Mouse (Mus musculus): ENCODE data around the gene Col6a2. TPM values are rescaled to one million over a fixed set of nuclear protein-coding genes. Genes with fewer than 3 reads are reported as not detected.

The Col6a2 gene
- 19.5 and 22.7 TPM in 2 replicates for polyA plus RNA-seq (2012; rRNA removed)

DNA sequence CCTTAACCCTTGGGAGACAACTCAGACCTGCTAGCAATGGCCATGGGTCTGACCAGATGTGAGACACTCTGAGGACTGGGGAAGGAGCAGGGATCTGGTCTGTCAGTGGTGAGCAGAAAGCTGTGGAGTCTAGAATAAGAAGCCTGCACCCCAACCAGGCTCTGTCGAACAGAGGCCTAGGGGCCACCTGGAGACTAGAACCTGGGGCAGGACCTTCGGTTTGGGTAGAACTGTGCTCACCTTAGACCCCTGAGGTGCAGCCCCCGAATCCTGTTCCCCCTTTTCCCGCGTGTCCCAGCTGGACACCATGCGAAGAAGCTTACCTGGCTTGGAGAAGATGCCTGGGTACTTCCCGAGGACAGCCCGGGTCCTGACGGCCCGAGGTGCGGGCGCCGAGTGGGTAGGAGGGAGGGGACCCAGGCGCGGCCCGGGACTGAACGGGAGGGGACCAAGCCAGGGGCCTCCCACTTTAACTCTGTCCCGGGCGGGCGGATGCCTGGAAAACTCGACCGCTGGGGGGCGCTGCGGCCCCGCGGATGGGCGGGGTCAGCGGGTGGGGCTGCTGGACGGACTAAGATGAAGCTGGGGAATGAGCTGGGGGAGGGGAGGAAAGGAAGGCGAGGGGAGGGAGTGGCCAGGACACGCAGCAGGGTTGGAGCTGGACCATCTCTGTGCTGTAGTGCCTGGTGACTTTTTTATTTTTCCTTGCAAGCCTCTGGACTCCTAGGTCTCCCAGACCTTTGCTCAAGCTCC is at the start of gene Col6a2:
TSS of gene Col6a2 (minus strand) at position 703 of the 753 bp plus-strand sequence.
- Histone ChIP-seq H3K4me3 (ENCODE audit: insufficient read depth, low read length) (peak within 1 kb of the TSS; percentile 11; the same call in 1 of the 2 replicates), H3K27ac (ENCODE audit: insufficient read depth, low read length) (no peak within 1 kb of the TSS), H3K4me1 (ENCODE audit: control insufficient read depth, insufficient read depth, low read length) (no peaks in the 10 kb centered on the region)
- peak; percentile 32; the same call in 1 of the 2 replicates for TF ChIP-seq CTCF (IDR thresholded peaks at IDR 0.05; ENCODE audit: extremely low read depth, insufficient read depth, low read length)
- no peak for TF ChIP-seq POLR2A (IDR thresholded peaks at IDR 0.05; ENCODE audit: extremely low read depth, insufficient read depth, low read length)

DNA sequence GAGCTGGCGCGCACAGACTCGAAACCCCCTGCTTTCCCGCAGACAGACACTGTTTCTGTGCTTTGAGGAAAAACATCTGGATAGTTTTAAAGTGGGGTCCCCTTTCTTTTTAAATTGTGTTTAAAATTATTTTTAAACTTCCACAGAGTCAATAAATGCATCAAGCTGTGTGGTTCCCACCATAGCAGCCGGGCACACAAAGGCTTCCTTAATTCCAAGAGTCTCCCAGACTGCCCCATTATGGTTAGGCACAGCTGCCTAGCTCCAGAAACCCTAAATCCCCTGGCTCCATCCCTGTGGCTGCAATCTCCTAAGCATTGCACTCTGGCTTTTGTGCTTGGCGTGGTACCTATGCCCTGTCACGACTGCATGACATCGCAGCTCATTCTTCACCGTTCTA is 48.5 kb upstream of the Col6a2 start:
- Histone ChIP-seq H3K4me3 (ENCODE audit: insufficient read depth, low read length) (no peak overlapping the region), H3K27ac (ENCODE audit: insufficient read depth, low read length) (no peak overlapping the region), H3K4me1 (ENCODE audit: control insufficient read depth, insufficient read depth, low read length) (no peaks in the 10 kb centered on the region)
- no peak for TF ChIP-seq POLR2A (IDR thresholded peaks at IDR 0.05; ENCODE audit: extremely low read depth, insufficient read depth, low read length)
- TF ChIP-seq CTCF (IDR thresholded peaks at IDR 0.05; ENCODE audit: extremely low read depth, insufficient read depth, low read length) = no peak

DNA sequence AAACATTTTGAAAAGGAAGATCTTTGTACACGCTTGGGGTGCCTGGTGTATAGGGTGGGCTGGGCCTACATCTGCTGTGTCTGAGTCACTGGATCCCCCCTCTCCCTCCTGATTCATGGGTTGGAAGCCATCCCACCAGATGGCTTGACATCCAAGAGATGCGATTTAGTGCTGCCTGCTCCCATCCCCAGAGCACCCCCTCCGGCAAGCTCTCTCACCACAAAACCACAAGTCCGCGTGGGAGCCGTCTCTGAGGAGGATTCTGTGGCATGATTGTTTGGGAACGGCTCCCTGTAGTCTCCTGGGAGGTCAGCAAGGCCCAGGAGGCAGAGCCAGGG is 45.5 kb upstream of the Col6a2 start:
- no peak overlapping the region for H3K27ac ChIP-seq (ENCODE audit: insufficient read depth, low read length)
- no peaks in the 10 kb centered on the region for H3K4me1 ChIP-seq (ENCODE audit: control insufficient read depth, insufficient read depth, low read length)
- TF ChIP-seq POLR2A (IDR thresholded peaks at IDR 0.05; ENCODE audit: extremely low read depth, insufficient read depth, low read length) (no peak), CTCF (IDR thresholded peaks at IDR 0.05; ENCODE audit: extremely low read depth, insufficient read depth, low read length) (no peak)
- H3K4me3 ChIP-seq (ENCODE audit: insufficient read depth, low read length) = no peak overlapping the region

DNA sequence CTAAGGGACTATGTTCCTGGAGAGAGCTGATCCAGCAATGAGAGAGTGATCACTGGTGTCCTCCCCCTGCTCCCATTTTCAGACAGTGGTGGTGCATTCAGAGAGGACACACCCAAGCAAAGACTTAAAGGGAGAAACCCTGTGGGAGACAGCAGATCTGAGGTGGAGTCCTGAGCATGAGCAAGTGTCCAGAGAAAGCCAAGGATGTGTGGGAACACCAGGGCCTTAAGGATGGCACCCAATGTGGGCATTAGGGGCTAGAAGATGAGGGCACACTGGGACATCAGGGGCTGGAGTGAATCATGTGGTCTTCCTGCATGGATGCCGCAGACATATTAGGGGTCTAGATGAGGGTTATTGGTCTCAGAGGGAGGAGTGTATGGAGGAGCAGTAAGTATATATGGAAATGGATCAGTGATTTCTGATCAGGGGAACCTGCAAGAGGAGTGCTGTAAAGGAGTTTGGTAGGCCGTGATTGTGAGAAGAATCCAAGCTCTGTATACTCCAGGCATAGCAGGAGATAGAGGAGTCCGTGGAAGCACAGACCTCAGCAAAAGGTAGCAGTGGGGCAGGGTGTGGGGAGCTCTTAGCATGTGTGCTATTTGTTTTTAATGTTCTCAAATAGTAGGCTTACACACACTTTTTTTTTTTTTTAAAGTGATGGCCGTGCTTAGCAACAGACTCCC is 45.0 kb upstream of the Col6a2 start:
- TF ChIP-seq CTCF (IDR thresholded peaks at IDR 0.05; ENCODE audit: extremely low read depth, insufficient read depth, low read length) (no peak), POLR2A (IDR thresholded peaks at IDR 0.05; ENCODE audit: extremely low read depth, insufficient read depth, low read length) (no peak)
- no peak overlapping the region for H3K4me3 ChIP-seq (ENCODE audit: insufficient read depth, low read length)
- H3K4me1 ChIP-seq (ENCODE audit: control insufficient read depth, insufficient read depth, low read length) = no peaks in the 10 kb centered on the region
- H3K27ac ChIP-seq (ENCODE audit: insufficient read depth, low read length) = no peak overlapping the region

DNA sequence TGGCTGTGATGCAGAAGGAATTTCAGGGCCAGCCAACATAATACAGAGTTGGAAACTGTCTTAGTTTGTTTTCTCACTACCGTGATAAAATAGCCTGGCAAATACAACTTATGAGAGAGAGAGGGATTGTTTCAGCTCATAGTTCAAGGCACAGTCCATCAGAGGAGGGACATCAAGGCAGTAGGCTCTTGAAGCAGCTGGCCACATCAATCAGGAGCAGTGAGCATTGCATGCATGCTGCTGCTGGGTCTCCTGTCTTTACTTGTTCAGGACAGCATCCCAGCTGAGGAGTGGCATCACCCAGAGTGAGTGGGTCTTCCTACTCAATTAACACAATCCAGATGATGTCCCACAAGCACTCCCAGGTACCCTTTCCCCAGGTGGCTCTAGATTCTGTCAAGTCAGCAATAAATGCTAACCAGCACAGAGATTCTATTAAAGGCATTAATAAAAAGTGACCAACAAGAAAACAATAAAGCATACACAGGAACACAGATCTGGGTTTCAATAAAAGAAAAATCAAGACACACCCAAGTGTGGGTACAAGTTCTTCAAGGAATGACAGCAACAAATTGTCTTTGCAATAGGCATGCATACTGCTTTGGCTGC is 43.9 kb upstream of the Col6a2 start:
- no peak overlapping the region for H3K4me3 ChIP-seq (ENCODE audit: insufficient read depth, low read length)
- no peak overlapping the region for H3K27ac ChIP-seq (ENCODE audit: insufficient read depth, low read length)
- TF ChIP-seq POLR2A (IDR thresholded peaks at IDR 0.05; ENCODE audit: extremely low read depth, insufficient read depth, low read length) = no peak
- no peak for TF ChIP-seq CTCF (IDR thresholded peaks at IDR 0.05; ENCODE audit: extremely low read depth, insufficient read depth, low read length)
- no peaks in the 10 kb centered on the region for H3K4me1 ChIP-seq (ENCODE audit: control insufficient read depth, insufficient read depth, low read length)

DNA sequence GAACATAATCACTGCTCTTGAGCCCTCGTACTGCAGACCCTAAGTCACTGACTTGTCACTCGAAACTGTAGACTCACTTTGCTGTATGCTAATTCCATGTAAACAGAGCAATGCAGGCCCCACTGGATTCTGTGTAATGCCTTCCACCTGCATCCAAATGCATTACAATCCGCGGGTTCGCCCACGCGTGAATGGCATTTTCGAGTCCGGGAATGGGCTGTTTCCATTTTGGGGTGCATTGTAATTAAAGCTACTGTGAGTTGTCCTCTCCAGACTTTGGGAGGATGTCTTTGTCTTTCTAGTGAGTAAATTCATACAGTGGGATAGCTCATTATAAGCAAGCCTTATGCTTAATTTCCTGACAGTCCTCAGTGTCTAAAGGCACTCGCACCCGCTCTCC is 42.1 kb upstream of the Col6a2 start:
- H3K4me3 ChIP-seq (ENCODE audit: insufficient read depth, low read length) = no peak overlapping the region
- no peaks in the 10 kb centered on the region for H3K4me1 ChIP-seq (ENCODE audit: control insufficient read depth, insufficient read depth, low read length)
- no peak overlapping the region for H3K27ac ChIP-seq (ENCODE audit: insufficient read depth, low read length)
- TF ChIP-seq POLR2A (IDR thresholded peaks at IDR 0.05; ENCODE audit: extremely low read depth, insufficient read depth, low read length) (no peak), CTCF (IDR thresholded peaks at IDR 0.05; ENCODE audit: extremely low read depth, insufficient read depth, low read length) (no peak)

DNA sequence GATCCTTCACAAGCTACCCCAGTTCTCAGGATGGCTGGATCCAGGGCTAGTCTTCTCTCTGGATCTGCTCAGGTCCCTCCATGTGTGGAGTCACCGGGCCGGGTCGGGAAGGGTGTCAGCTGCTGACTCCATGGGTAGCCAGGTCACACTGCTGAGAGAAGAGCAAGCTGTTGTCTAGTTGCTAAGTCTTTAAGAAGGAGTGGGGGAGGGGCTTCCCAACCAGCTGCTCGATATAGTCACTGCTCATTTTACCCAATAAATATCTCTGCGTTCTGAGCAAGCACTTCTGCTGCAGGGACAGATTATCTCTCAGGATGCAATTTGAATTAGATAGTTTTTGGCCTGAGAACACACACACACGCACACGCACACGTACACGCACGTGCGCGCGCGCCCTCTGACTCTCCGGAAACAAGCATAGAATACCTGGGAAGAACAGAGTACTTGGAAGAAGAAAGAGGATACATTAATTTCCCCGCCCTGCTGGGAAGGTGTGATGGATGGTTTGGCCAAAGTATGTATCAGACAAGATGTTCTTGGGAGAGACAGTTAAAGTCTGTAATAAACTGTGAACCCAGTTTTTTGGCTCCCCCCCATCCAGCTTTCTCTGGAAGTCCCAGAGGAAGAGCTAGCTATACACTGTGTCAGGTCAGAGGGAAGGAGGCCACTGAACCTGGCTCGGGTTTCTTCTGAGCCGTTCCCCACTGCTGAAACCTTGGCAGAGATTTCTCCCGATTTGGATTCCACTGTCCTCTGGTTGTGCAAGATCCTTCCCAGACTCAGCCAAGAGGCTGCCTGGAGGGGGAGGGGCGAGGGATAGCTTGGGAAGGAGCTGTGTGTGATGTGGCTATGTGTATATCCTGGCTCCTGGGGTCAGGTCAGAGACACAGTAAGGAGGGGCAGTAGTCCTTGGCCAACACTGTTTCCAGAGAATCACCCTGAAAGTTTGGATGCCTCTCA is 41.0 kb upstream of the Col6a2 start:
- Histone ChIP-seq H3K4me1 (ENCODE audit: control insufficient read depth, insufficient read depth, low read length) (no peaks in the 10 kb centered on the region), H3K4me3 (ENCODE audit: insufficient read depth, low read length) (no peak overlapping the region), H3K27ac (ENCODE audit: insufficient read depth, low read length) (no peak overlapping the region)
- TF ChIP-seq CTCF (IDR thresholded peaks at IDR 0.05; ENCODE audit: extremely low read depth, insufficient read depth, low read length) = no peak
- TF ChIP-seq POLR2A (IDR thresholded peaks at IDR 0.05; ENCODE audit: extremely low read depth, insufficient read depth, low read length) = no peak

DNA sequence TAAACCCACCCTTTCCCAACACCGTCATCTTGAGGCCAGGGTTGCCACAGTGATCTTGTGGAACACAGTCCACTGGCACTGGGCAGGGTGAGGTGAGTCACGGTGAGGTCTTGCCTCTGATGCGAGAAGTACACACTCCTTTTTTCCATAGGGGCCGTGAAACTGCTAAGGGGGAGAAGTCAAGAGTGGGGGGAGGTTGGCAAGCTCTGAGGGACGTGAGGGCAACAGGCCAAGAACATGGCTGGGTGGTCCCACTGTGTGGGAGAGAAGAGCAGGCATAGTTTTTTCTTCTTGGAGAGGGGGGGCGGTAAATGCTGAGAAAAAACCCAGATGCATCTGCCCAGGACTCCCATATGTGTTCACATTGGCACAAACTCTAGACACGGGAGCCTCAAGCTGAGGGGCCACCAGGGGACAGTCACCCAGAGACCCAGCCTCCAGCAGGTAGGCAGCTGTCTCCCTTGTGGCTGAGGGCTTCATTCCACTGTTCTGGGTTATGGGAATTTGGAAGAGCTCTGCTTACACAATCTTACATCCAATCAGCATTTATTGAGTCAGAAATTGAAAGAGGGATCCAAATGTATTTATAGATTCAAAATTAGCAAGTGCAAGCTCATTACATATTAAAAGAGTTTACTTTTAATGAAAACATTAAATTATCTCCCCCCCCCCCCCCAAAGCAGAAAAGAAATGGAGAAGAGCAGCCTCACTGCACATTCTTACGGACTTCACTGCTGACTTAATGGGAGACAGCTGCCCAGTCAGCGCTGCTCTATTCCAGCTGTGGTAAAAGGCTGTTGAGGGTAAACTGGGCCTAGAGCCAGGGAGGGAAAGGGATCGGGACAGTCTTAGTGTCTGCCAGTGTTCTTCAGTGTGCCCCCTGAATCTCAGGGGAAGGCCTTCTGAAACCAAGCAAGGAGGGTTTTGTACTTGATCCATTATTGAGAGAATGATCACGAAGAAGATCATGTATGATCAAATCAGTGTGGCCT is 30.2 kb upstream of the Col6a2 start:
- H3K27ac ChIP-seq (ENCODE audit: insufficient read depth, low read length) = no peak overlapping the region
- no peak for TF ChIP-seq POLR2A (IDR thresholded peaks at IDR 0.05; ENCODE audit: extremely low read depth, insufficient read depth, low read length)
- H3K4me1 ChIP-seq (ENCODE audit: control insufficient read depth, insufficient read depth, low read length) = no peaks in the 10 kb centered on the region
- no peak overlapping the region for H3K4me3 ChIP-seq (ENCODE audit: insufficient read depth, low read length)

Measured in cortical plate, adult 2 months (tissue).